Mouse (Mus musculus): Measurements from ENCODE around the gene Stra8.

DNA sequence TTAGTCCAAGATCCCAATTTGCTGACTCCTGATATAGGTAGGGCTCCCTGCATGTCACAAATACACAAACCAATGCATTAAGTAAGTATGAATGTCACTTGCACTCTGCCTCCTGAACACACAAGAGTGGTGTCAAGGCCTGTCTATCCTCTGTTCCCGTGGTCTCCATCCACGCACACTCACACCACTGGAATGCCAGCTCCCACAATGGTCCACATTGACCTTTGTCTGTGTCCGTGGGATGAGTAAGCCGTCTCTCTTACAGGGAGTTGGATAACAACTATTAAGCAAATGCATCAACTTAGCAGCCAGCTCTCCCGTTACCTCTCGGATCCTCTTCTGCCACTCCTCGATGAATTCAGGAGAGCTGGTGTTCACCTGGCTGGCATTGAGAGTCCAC lies 39.2 kb downstream of the Stra8 start:
- TF ChIP-seq TCF12 (IDR thresholded peaks at IDR 0.05; ENCODE audit: insufficient read depth, poor library complexity, severe bottlenecking): no peak
- no peak for TF ChIP-seq POLR2A (IDR thresholded peaks at IDR 0.05; ENCODE audit: insufficient read length, low read depth)

All from myocyte (in vitro differentiated cells).